Mouse (Mus musculus) kidney, adult 2 months (tissue): ENCODE results near the gene Tmem53. TPM values are rescaled to one million over a fixed set of nuclear protein-coding genes. Genes with fewer than 3 reads are reported as not detected.

Experiments used
- DNase-seq: peaks from one replicate; pipeline ENCODE4 v3.0.0; 2021
- H3K27ac ChIP-seq: fragments of 200-500 bp; 2 replicates; pipeline ENCODE4 v1.5.1; 2012; ENCODE audit warnings: low read depth, low read length, control low read depth, inconsistent platforms; ENCODE audit not compliant: insufficient read depth
- H3K27me3 ChIP-seq: fragments of 200-500 bp; replicated peaks from 2 replicates; pipeline ENCODE4 v1.6.1; 2012; ENCODE audit warnings: mild to moderate bottlenecking, moderate library complexity, low read length, inconsistent platforms; ENCODE audit not compliant: control insufficient read depth, insufficient read depth
- H3K36me3 ChIP-seq: fragments of 200-500 bp; 2 replicates; pipeline ENCODE4 v1.6.1; 2012; ENCODE audit warnings: mild to moderate bottlenecking, moderate library complexity, low read length, inconsistent platforms; ENCODE audit not compliant: control insufficient read depth, insufficient read depth
- H3K4me1 ChIP-seq: fragments of 200-500 bp; 2 replicates; pipeline ENCODE4 v1.6.1; 2011; ENCODE audit warnings: low read length; ENCODE audit not compliant: control insufficient read depth, insufficient read depth
- H3K4me3 ChIP-seq: fragments of 200-500 bp; 2 replicates; pipeline ENCODE4 v1.5.1; 2011; ENCODE audit warnings: mild to moderate bottlenecking, low read depth, low read length, control low read depth; ENCODE audit not compliant: insufficient read depth
- CTCF ChIP-seq: fragments of 200-500 bp; conservative IDR thresholded peaks from 2 replicates; pipeline ENCODE4 v1.5.1; 2011; ENCODE audit warnings: low read depth, mild to moderate bottlenecking, control low read depth, low read length, moderate library complexity, mixed read lengths; ENCODE audit not compliant: insufficient read depth, insufficient read length
- POLR2A ChIP-seq: fragments of 200-500 bp; IDR thresholded peaks from one replicate; pipeline ENCODE4 v1.6.1; 2011; ENCODE audit warnings: low read depth, low read length, control low read depth
- WGBS: fragments of 180-500 bp; shearing (Covaris S2); methylation state at CpG from one replicate; pipeline ENCODE4 v1.1.7; 2018; 5-methylcytosine and 5-hydroxymethylcytosine counted together
- polyA plus RNA-seq: library from polyadenylated mRNA; depleted of rRNA; stranded (reverse); fragments of >200 nt; gene quantifications from 2 replicates; pipeline ENCODE4 v1.2.3, GENCODE M21; 2012

The Tmem53 gene
- polyA plus RNA-seq, 1 experiment, result 88.1 TPM

- TF ChIP-seq POLR2A (no peak), CTCF (no peak)
- no peaks in the 10 kb centered on the region for H3K4me1 ChIP-seq
- WGBS, result 77% methylated on average over 15 of the region's 15 CpGs
- no peaks in the 10 kb centered on the region for H3K36me3 ChIP-seq
- H3K27ac ChIP-seq, result no peak overlapping the region
- H3K4me3 ChIP-seq, result no peak overlapping the region
- DNase-seq, result no peak
- no peaks in the 10 kb centered on the region for H3K27me3 ChIP-seq
Observed at GRCm38 (mm10) chr4:117229590-117229989, 22.2 kb upstream of the Tmem53 start.

DNA sequence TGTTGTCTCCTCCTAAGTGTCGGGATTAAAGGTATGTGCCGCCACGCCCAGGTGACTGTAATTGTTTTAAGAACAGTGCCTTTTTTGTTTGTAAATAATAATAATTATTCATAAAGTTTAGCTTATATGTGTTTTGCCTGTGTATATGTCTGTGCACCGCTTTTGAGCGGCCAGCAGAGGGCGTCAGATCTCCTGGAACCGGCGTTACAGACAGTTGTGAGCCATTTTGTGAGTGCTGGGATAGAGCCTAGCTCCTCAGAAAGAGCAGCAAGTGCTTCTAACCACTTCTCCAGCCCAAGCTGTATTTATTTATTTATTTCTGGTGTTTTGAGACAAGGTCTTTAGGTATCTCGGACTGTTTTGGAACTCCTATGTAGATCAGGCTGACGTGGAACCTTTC is 21.4 kb upstream of the Tmem53 start:
- Histone ChIP-seq H3K4me1 (no peaks in the 10 kb centered on the region), H3K27ac (no peak overlapping the region), H3K4me3 (no peak overlapping the region), H3K36me3 (no peaks in the 10 kb centered on the region), H3K27me3 (no peaks in the 10 kb centered on the region)
- 71% methylated on average over 10 of the region's 10 CpGs for WGBS
- peak; percentile 49 for TF ChIP-seq CTCF
- TF ChIP-seq POLR2A, result no peak
- no peak for DNase-seq

DNA sequence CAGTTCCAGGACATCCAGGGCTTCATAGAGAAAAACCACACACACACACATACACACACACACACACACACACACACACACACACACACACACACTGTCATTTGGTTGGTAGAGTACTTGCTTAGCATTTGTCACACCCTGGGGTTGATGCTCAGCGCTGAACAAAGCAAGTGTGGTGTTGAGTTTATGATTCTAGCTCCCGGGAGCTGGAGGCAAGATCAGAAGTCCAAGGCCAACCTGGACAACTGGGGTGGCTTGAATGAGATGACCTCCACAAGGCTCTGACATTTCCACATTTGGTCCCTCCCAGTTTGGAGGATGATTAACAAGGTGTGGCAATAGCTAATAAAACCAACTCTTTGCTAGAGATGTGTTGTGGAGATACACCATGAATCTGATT is 20.5 kb upstream of the Tmem53 start:
- H3K36me3 ChIP-seq, result no peaks in the 10 kb centered on the region
- no peak overlapping the region for H3K4me3 ChIP-seq
- TF ChIP-seq CTCF, result no peak
- no peak for TF ChIP-seq POLR2A
- H3K4me1 ChIP-seq, result no peaks in the 10 kb centered on the region
- DNase-seq, result peak; percentile 11
- H3K27me3 ChIP-seq, result no peaks in the 10 kb centered on the region
- no peak overlapping the region for H3K27ac ChIP-seq
- WGBS, result 49% methylated on average over 2 of the region's 2 CpGs

- H3K27me3 ChIP-seq, result no peaks in the 10 kb centered on the region
- no peak overlapping the region for H3K4me3 ChIP-seq
- no peak for TF ChIP-seq CTCF
- TF ChIP-seq POLR2A, result no peak
- WGBS, result 48% methylated on average over 7 of the region's 7 CpGs
- H3K27ac ChIP-seq, result no peak overlapping the region
- no peaks in the 10 kb centered on the region for H3K36me3 ChIP-seq
- H3K4me1 ChIP-seq, result no peaks in the 10 kb centered on the region
- no peak for DNase-seq
Observed at GRCm38 (mm10) chr4:117234166-117234741, 17.5 kb upstream of the Tmem53 start.

DNA sequence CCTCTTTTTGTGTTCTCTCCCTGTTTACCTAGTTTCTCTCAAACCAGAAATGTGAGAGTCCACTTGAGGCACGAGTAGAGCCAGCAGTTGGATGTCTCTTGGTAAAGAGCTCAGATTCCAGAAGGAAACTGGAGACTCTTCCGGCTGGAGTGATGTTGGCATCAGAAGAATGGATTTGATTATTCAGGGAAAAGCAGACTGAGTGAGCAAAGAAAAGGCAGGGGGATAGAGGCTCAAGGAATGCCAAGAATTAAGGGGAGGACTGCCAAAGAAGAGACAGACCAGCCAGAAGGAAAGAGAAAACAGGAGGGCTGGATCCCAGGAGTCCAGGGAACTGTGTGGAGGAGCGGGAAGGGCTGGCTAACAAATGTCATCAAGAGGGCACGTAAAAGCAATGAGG is 15.9 kb upstream of the Tmem53 start:
- 69% methylated on average over 4 of the region's 4 CpGs for WGBS

GRCm38 (mm10) chr4:117239153-117239552 is 12.6 kb upstream of the Tmem53 start:
- Histone ChIP-seq H3K27ac (peak overlapping the region; percentile 11; the same call in 1 of the 2 replicates), H3K4me3 (no peak overlapping the region), H3K4me1 (no peaks in the 10 kb centered on the region), H3K36me3 (no peaks in the 10 kb centered on the region), H3K27me3 (no peaks in the 10 kb centered on the region)
- TF ChIP-seq POLR2A (no peak), CTCF (no peak)
- DNase-seq, result peak; percentile 57
- WGBS, result 33% methylated on average over 2 of the region's 2 CpGs

More for the DNA sequence above, 15.9 kb upstream of the Tmem53 start:
- H3K27ac ChIP-seq, result no peak overlapping the region
- H3K4me1 ChIP-seq, result no peaks in the 10 kb centered on the region
- no peak for TF ChIP-seq CTCF
- TF ChIP-seq POLR2A, result no peak
- H3K36me3 ChIP-seq, result no peaks in the 10 kb centered on the region
- H3K4me3 ChIP-seq, result no peak overlapping the region
- no peak for DNase-seq
- no peaks in the 10 kb centered on the region for H3K27me3 ChIP-seq

GRCm38 (mm10) chr4:117240867-117241266 is 10.9 kb upstream of the Tmem53 start:
- 57% methylated on average over 6 of the region's 6 CpGs for WGBS

More at GRCm38 (mm10) chr4:117240867-117241266, 10.9 kb upstream of the Tmem53 start:
- Histone ChIP-seq H3K4me3 (no peak overlapping the region), H3K27me3 (no peaks in the 10 kb centered on the region), H3K4me1 (no peaks in the 10 kb centered on the region), H3K27ac (no peak overlapping the region), H3K36me3 (no peaks in the 10 kb centered on the region)
- no peak for TF ChIP-seq POLR2A
- TF ChIP-seq CTCF, result no peak
- DNase-seq, result peak; percentile 67
